Mouse (Mus musculus) heart, embryonic 13.5 days (tissue): ENCODE data around the gene Rnf224. TPM values are rescaled to one million over a fixed set of nuclear protein-coding genes. Genes with fewer than 3 reads are reported as not detected.

Experiments used
- ATAC-seq: fragments of 200-750 bp; cut with Nextera tagmentation; 2 replicates; pipeline ENCODE4 v1.8.0; 2017; ENCODE audit warnings: moderate TSS enrichment; ENCODE audit not compliant: insufficient number of reproducible peaks, low FRiP score, low TSS enrichment; ENCODE audit errors: extremely low read depth
- H3K27ac ChIP-seq: fragments of 300-500 bp; sonication (generic); replicated peaks from 2 replicates; pipeline ENCODE4 v1.5.1; 2015; ENCODE audit warnings: moderate library complexity, mild to moderate bottlenecking, inconsistent platforms
- H3K27me3 ChIP-seq: fragments of 300-500 bp; sonication (generic); replicated peaks from 2 replicates; pipeline ENCODE4 v1.6.1; 2015; ENCODE audit warnings: mild to moderate bottlenecking, inconsistent platforms
- H3K36me3 ChIP-seq: fragments of 300-500 bp; sonication (generic); 2 replicates; pipeline ENCODE4 v1.6.1; 2015; ENCODE audit warnings: mild to moderate bottlenecking, inconsistent platforms
- H3K4me1 ChIP-seq: fragments of 300-500 bp; sonication (generic); 2 replicates; pipeline ENCODE4 v1.6.1; 2015; ENCODE audit warnings: inconsistent platforms
- H3K4me2 ChIP-seq: fragments of 300-500 bp; sonication (generic); 2 replicates; pipeline ENCODE4 v1.6.1; 2015; ENCODE audit warnings: inconsistent platforms, mild to moderate bottlenecking, moderate library complexity
- H3K4me3 ChIP-seq: fragments of 300-500 bp; sonication (generic); 2 replicates; pipeline ENCODE4 v1.5.1; 2015; ENCODE audit warnings: moderate library complexity, mild to moderate bottlenecking, inconsistent platforms
- H3K9ac ChIP-seq: fragments of 300-500 bp; sonication (generic); 2 replicates; pipeline ENCODE4 v1.6.1; 2015; ENCODE audit warnings: inconsistent platforms, mild to moderate bottlenecking, moderate library complexity
- H3K9me3 ChIP-seq: fragments of 300-500 bp; sonication (generic); 2 replicates; pipeline ENCODE4 v1.6.1; 2016; ENCODE audit warnings: inconsistent platforms
- WGBS: fragments of 180-500 bp; shearing (Covaris S2); methylation state at CpG from one replicate; pipeline ENCODE4 v1.1.7; 2015; ENCODE audit warnings: mixed read lengths; 5-methylcytosine and 5-hydroxymethylcytosine counted together
- polyA plus RNA-seq: library from polyadenylated mRNA; unstranded; fragments of >200 nt; fragmentation: Nextera tagmentation; extraction: Ambion mirVana; gene quantifications from 2 replicates; pipeline ENCODE4 v1.2.1, GENCODE M21; 2015

The Rnf224 gene
- polyA plus RNA-seq, 1 experiment from 2014 or later = not detected

DNA sequence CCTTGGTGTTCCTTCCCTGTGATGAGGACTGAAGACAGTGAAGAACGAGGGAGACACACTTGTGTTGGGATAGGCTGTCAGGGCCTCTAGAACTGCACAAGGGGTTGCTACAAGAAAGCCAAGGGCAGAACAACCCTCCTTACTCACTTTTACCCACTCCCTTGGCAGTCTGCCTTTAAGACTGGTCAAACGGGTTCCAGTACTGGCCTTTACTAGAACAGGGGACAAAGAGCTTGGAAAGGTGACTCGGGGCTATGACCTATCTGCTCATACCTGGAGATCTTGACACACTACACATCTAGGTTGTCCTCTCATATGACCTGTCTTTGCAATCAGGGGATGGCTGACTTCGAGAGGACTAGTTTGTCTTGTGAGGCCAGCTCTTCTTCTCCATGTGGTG is 935 bp upstream of the Rnf224 start:
- Histone ChIP-seq H3K9me3 (no peaks in the 10 kb centered on the region), H3K4me2 (no peak overlapping the region), H3K27me3 (peaks cover 75% of the 10 kb centered on the region), H3K4me1 (peaks cover 22% of the 10 kb centered on the region), H3K27ac (no peak overlapping the region), H3K36me3 (no peaks in the 10 kb centered on the region), H3K4me3 (no peak overlapping the region), H3K9ac (no peak overlapping the region)
- 62% methylated on average over 4 of the region's 4 CpGs for WGBS
- ATAC-seq = no peak

DNA sequence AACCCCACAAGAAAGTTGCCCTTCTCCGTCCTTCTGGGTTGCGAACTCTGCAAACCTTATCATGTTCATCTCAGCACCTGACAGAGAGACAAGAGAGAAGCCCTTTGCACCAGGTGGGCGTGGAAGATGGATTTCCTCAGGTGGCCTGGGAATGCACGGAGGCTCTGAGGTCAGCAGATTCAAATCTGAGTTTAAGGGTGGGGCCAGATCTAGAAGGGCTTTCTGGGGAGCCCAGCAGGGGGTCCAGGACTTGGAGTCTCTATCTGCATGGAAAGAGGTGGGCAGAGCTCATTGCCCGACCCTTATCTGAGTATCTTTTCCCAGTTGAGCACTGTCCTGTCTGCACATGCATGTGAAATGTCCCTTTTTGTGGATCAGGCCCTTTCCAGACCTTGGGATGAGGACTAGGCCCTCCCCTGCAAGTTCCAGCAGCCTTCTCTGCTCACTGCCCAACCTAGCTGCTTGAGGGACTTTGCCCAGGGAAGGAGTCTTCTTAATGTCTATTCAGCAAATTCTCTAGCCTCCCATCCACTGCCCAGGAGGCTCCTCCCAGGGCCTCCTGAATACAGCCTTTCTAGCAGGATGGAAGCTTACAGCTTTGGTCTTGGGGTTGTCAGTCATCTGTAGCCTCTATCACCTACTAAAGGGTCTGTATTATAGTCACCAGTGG is 1.9 kb downstream of the Rnf224 start:
- Histone ChIP-seq H3K27me3 (peaks cover 84% of the 10 kb centered on the region), H3K4me1 (no peaks in the 10 kb centered on the region), H3K4me2 (no peak overlapping the region)

GRCm38 (mm10) chr2:25234050-25234449 is 2.5 kb downstream of the Rnf224 start, which contains the start of gene Slc34a3:
Gene Slc34a3, minus strand, starts transcription at chr2:25234364.
- H3K4me2 ChIP-seq = no peak within 1 kb of the TSS
- no peaks in the 10 kb centered on the region for H3K36me3 ChIP-seq
- H3K27me3 ChIP-seq = peaks cover 85% of the 10 kb centered on the region
- H3K4me3 ChIP-seq = no peak within 1 kb of the TSS
- no peak for ATAC-seq
- no peak within 1 kb of the TSS for H3K27ac ChIP-seq
- H3K9me3 ChIP-seq = no peaks in the 10 kb centered on the region
- H3K9ac ChIP-seq = no peak within 1 kb of the TSS
- WGBS = 65% methylated on average over 3 of the region's 3 CpGs
- 0 out of 2 replicates have a peak, but pooled peaks cover under 1% of the 10 kb centered on the region for H3K4me1 ChIP-seq

More for the DNA sequence above, 1.9 kb downstream of the Rnf224 start:
- Histone ChIP-seq H3K36me3 (no peaks in the 10 kb centered on the region), H3K9ac (no peak overlapping the region), H3K27ac (no peak overlapping the region), H3K9me3 (no peaks in the 10 kb centered on the region), H3K4me3 (no peak overlapping the region)
- ATAC-seq = no peak
- 58% methylated on average over 5 of the region's 5 CpGs for WGBS

GRCm38 (mm10) chr2:25233421-25233820 is 3.2 kb downstream of the Rnf224 start:
- no peaks in the 10 kb centered on the region for H3K9me3 ChIP-seq
- no peak overlapping the region for H3K27ac ChIP-seq
- no peak for ATAC-seq
- peaks cover 6% of the 10 kb centered on the region; the same call in 1 of the 2 replicates for H3K4me1 ChIP-seq
- no peak overlapping the region for H3K9ac ChIP-seq
- no peaks in the 10 kb centered on the region for H3K36me3 ChIP-seq
- H3K4me3 ChIP-seq = no peak overlapping the region
- peaks cover 81% of the 10 kb centered on the region for H3K27me3 ChIP-seq
- WGBS = 63% methylated on average over 4 of the region's 4 CpGs
- no peak overlapping the region for H3K4me2 ChIP-seq

GRCm38 (mm10) chr2:25231038-25231437 is 5.5 kb downstream of the Rnf224 start:
- no peak overlapping the region for H3K27ac ChIP-seq
- no peak overlapping the region for H3K4me3 ChIP-seq
- H3K9ac ChIP-seq = no peak overlapping the region
- H3K36me3 ChIP-seq = no peaks in the 10 kb centered on the region
- no peak overlapping the region for H3K4me2 ChIP-seq
- peaks cover 10% of the 10 kb centered on the region; the same call in 1 of the 2 replicates for H3K4me1 ChIP-seq
- 46% methylated on average over 12 of the region's 12 CpGs for WGBS
- ATAC-seq = no peak
- peaks cover 70% of the 10 kb centered on the region for H3K27me3 ChIP-seq
- no peaks in the 10 kb centered on the region for H3K9me3 ChIP-seq

- Histone ChIP-seq H3K9me3 (no peaks in the 10 kb centered on the region), H3K36me3 (no peaks in the 10 kb centered on the region), H3K4me1 (peaks cover 14% of the 10 kb centered on the region), H3K4me2 (no peak overlapping the region), H3K4me3 (no peak overlapping the region), H3K27me3 (peaks cover 66% of the 10 kb centered on the region), H3K9ac (no peak overlapping the region), H3K27ac (no peak overlapping the region)
- WGBS = 82% methylated on average over 7 of the region's 7 CpGs
- no peak for ATAC-seq
Observed at GRCm38 (mm10) chr2:25230581-25230980, 6.0 kb downstream of the Rnf224 start.

DNA sequence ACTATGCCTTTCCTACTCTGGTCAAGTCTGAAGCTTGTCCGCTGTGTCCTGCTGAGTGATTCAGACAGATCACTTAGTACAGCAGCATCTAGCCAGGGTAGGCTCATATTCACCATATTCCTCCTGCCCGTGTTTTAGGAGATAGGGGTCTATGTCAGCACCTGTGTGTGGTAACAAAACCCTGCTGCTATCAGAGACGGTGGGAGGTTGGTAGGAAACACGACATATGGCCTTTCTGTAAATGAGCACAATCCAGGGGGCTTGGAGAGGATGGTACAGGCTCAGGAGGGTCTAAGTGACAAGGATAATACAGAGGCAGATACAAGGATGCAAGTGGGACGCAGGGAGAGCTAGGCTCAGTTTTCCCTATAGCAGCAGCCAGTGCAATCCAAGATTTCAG is 7.0 kb downstream of the Rnf224 start:
- peaks cover 56% of the 10 kb centered on the region for H3K27me3 ChIP-seq
- WGBS = 67% methylated on average over 5 of the region's 5 CpGs
- no peak overlapping the region for H3K27ac ChIP-seq
- no peak overlapping the region for H3K4me3 ChIP-seq
- ATAC-seq = no peak
- H3K4me1 ChIP-seq = peaks cover 17% of the 10 kb centered on the region
- H3K4me2 ChIP-seq = no peak overlapping the region
- H3K9ac ChIP-seq = no peak overlapping the region
- H3K9me3 ChIP-seq = no peaks in the 10 kb centered on the region
- no peaks in the 10 kb centered on the region for H3K36me3 ChIP-seq

- WGBS = 66% methylated on average over 6 of the region's 6 CpGs
- peak overlapping the region; percentile 65 for H3K4me2 ChIP-seq
- no peaks in the 10 kb centered on the region for H3K36me3 ChIP-seq
- no peaks in the 10 kb centered on the region for H3K9me3 ChIP-seq
- no peak for ATAC-seq
- H3K27me3 ChIP-seq = peaks cover 51% of the 10 kb centered on the region
- peaks cover 17% of the 10 kb centered on the region for H3K4me1 ChIP-seq
- peak overlapping the region; percentile 24 for H3K9ac ChIP-seq
- no peak overlapping the region for H3K27ac ChIP-seq
- peak overlapping the region; percentile 40; the same call in 1 of the 2 replicates for H3K4me3 ChIP-seq
Observed at GRCm38 (mm10) chr2:25228995-25229530, 7.5 kb downstream of the Rnf224 start.

DNA sequence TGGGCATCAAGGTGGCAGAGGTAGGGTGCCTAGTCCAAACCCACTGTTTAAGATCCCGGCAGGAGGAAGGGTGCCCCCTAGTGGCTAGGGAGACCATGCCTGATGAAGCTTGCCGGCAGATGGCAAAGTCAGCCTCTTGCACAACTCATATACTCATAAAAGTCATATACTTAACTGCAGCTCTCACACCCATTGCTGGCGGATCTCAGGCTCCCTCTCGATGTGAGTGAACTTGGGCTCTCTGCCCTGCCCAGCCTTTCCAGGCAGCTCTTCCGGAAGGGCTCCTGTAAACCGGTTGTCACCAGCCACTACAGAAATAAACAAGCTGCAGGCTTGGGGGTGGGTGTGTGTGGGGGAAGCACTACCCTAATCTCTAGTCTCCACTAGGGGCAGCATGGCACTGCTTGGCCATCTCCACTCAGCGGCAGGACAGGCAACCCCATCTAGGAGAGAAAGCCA is 8.1 kb downstream of the Rnf224 start:
- Histone ChIP-seq H3K9me3 (no peaks in the 10 kb centered on the region), H3K27me3 (peaks cover 45% of the 10 kb centered on the region), H3K4me3 (peak overlapping the region; percentile 40), H3K9ac (peak overlapping the region; percentile 48; the same call in 1 of the 2 replicates), H3K27ac (peak overlapping the region; percentile 69), H3K36me3 (peaks cover 1% of the 10 kb centered on the region; the same call in 1 of the 2 replicates), H3K4me2 (peak overlapping the region; percentile 65), H3K4me1 (peaks cover 20% of the 10 kb centered on the region)
- WGBS = under 1% methylated on average over 7 of the region's 7 CpGs
- no peak for ATAC-seq

- 84% methylated on average over 4 of the region's 4 CpGs for WGBS
- Histone ChIP-seq H3K27me3 (peaks cover 34% of the 10 kb centered on the region), H3K27ac (no peak overlapping the region), H3K4me3 (no peak overlapping the region), H3K9ac (no peak overlapping the region), H3K9me3 (no peaks in the 10 kb centered on the region), H3K4me2 (no peak overlapping the region), H3K4me1 (peaks cover 25% of the 10 kb centered on the region), H3K36me3 (peaks cover 9% of the 10 kb centered on the region; the same call in 1 of the 2 replicates)
- no peak for ATAC-seq
Observed at GRCm38 (mm10) chr2:25227406-25227805, 9.2 kb downstream of the Rnf224 start.

DNA sequence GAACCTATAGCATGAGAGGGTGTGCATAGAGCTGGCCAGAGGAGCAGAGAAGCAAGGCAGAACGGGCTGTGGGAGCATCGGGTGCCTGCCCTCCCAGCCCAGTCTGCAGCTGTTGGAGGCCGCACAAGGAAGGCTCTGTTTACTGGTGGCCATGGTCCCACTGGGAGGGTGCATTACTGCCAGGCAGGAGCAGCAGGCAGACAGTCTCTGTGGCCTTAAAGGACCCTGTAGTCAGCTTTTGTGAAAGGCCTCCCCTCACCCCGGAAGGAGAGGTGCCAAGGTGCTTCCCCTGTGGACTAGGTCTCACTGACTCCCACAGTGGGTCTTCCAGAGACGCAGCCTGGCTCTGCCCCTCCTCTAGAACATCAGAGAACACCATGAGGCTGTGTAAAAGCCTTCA is 9.7 kb downstream of the Rnf224 start:
- H3K27ac ChIP-seq = no peak overlapping the region

More for the DNA sequence above, 9.7 kb downstream of the Rnf224 start:
- H3K27me3 ChIP-seq = peaks cover 29% of the 10 kb centered on the region
- H3K4me3 ChIP-seq = no peak overlapping the region
- H3K36me3 ChIP-seq = peaks cover 14% of the 10 kb centered on the region
- 77% methylated on average over 5 of the region's 5 CpGs for WGBS
- no peaks in the 10 kb centered on the region for H3K9me3 ChIP-seq
- H3K4me1 ChIP-seq = peaks cover 25% of the 10 kb centered on the region
- H3K4me2 ChIP-seq = no peak overlapping the region
- no peak overlapping the region for H3K9ac ChIP-seq
- ATAC-seq = no peak
